Mouse (Mus musculus) left cerebral cortex, adult 9 months (tissue): ENCODE measurements around the gene Bysl.
A peak's percentile ranks its signal among the peaks of the same experiment; 100 is the strongest.

ENCODE experiments used
- DNase-seq, 2 experiments: peaks; one replicate each; pipeline ENCODE4 v3.0.0; 2022; ENCODE audit warnings: low spot score in 2 of 2

Gene Bysl

GRCm38 (mm10) chr17:47594183-47594968 lies 16.9 kb downstream of the Bysl start:
- DNase-seq: no peak

DNA sequence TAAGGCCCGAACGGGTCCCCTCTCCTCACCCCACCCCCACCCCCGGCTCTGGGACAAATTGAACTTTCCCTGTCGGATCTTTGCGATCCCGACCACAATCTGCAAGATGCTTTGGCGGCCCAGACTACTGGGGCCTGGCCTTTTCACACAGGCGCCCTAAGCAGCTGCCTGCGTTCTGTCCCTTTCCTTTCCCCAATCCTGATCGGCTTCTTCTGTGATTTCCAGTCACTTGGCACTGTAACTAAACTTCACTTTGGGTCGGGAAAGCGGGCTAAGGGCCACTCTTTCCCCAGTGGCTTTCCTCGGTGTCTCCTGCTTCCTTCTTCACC lies 17.5 kb downstream of the Bysl start:
- no peak for DNase-seq

GRCm38 (mm10) chr17:47593215-47593853 lies 18.0 kb downstream of the Bysl start:
- DNase-seq: peak; percentile 51 to 87

- DNase-seq: no peak
Observed at GRCm38 (mm10) chr17:47591073-47591472, 20.2 kb downstream of the Bysl start.

DNA sequence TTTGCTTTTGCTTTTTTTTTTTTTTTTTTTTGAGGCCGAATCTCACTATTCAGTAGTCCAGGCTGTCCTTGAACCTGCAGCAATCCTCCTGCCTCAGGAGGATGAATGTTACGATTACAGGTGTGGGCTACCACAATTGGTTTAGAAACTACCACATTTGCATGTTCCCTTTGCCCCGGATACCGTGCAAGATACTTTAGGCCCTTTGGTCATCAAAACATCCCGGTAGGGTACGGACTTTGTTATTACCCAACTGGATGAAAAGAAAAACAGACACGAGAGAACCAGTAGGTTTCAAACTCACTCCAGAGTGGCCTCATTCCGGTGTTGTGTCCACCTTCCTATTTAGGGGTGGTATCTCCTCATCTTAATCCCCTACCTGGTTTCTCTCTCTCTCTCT lies 22.8 kb downstream of the Bysl start:
- DNase-seq: no peak

- no peak for DNase-seq
Observed at GRCm38 (mm10) chr17:47580962-47581361, 30.3 kb downstream of the Bysl start.

DNA sequence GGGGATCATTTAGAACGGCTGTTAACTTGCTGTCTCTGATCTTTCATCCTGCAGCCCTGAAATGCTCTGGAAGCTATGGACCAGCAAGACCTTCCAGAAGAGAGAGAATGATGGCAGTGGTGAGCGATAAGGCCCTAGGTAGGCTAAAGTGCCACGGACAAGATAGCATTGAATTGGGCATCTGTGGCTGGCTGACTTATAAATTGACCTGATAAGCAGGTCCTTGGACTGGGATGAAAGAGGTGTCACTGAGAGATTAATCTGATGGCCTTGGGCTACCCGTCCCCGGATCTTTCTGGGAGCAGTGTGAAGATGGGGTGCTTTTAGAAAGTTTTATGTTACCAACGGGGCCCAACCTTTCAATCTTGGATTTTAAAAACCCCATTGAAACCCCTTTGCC lies 32.6 kb downstream of the Bysl start:
- DNase-seq: no peak

- DNase-seq: no peak
Observed at GRCm38 (mm10) chr17:47574830-47575229, 36.5 kb downstream of the Bysl start.

GRCm38 (mm10) chr17:47574028-47574427 lies 37.3 kb downstream of the Bysl start:
- no peak for DNase-seq

DNA sequence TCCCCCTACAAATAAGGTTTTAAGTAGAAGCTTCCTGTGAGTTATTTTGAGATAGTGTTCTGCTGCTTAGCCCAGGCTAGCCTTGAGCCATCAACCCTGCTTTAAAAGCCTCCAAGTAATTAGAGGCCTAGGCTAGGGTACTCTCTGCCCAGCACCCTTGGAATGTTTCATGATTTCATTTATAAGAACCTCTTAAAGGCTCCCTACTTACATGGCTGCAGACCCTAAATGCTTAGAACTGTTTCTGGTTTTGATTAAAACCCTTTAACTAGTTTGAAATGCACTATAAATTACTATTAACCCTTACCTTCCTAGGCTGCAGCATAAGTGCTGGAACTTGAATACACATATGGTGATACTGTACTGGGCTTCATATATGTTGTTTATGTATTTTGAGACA lies 38.9 kb downstream of the Bysl start:
- no peak for DNase-seq

GRCm38 (mm10) chr17:47571621-47572020 lies 39.7 kb downstream of the Bysl start:
- DNase-seq: no peak

- DNase-seq: no peak
Observed at GRCm38 (mm10) chr17:47568951-47569527, 42.3 kb downstream of the Bysl start.

DNA sequence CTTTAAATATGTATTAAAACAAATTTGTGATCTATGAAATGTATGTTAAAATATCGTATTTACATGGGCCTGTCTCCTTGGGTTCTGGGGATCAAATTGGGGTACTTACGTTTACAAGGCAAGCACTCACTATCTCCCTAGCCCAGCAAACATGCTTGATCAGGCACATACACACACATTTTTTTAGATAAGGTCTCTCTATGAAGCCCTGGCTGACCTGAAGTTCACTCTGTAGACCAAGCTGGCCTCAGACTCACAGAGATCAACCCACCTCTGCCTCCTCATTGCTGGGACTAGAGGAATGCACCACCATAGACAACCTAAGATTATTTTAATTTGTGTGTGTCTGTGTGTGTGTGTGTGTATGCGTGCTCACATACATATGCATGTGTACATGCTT lies 42.9 kb downstream of the Bysl start:
- DNase-seq: no peak

DNA sequence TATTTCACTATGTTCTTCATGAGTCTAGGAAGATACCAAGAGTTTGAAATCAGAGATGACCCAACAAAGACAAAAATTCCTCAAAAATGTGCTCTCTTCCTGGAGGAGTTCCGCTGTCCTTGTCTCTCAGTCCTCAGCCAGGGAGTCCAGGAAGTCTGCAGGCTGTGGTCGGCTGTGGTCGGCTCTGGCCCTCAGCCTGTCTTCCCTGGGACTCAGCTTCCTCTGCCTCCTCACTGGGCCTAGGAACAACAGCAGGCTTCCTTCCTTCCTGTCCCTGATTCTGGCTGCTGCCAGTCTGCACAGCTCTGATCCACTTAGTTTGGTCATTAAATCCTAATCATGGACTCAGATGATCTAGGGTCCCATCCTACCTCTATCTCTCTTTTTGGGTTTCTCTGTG lies 44.0 kb downstream of the Bysl start:
- DNase-seq: no peak

GRCm38 (mm10) chr17:47566133-47566532 lies 45.2 kb downstream of the Bysl start:
- DNase-seq: no peak

- DNase-seq: no peak
Observed at GRCm38 (mm10) chr17:47564612-47565011, 46.7 kb downstream of the Bysl start.

- no peak for DNase-seq
Observed at GRCm38 (mm10) chr17:47562875-47563274, 48.4 kb downstream of the Bysl start.

GRCm38 (mm10) chr17:47559726-47560125 lies 51.6 kb downstream of the Bysl start:
- DNase-seq: no peak

DNA sequence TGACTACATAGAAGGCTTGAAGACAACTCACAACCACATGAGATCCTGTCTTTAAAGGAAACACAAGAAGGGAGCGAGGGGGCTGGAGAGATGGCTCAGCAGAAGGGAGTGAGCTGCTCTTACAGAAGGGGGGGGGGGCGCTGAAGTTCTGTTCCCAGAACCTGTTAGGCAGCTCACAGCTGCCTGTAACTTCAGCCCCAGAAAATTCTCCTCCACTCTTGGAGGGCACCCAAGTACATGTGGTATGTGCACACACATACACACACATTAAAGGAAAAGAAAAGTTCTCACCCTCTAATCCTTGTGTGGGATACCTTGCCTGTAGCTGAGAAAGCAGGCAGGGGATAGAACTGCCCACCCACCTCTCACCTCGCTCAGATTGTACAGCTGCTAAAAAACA lies 54.1 kb downstream of the Bysl start:
- no peak for DNase-seq

GRCm38 (mm10) chr17:47554621-47555020 lies 56.7 kb downstream of the Bysl start:
- DNase-seq: no peak

- DNase-seq: no peak
Observed at GRCm38 (mm10) chr17:47552994-47553393, 58.3 kb downstream of the Bysl start.

DNA sequence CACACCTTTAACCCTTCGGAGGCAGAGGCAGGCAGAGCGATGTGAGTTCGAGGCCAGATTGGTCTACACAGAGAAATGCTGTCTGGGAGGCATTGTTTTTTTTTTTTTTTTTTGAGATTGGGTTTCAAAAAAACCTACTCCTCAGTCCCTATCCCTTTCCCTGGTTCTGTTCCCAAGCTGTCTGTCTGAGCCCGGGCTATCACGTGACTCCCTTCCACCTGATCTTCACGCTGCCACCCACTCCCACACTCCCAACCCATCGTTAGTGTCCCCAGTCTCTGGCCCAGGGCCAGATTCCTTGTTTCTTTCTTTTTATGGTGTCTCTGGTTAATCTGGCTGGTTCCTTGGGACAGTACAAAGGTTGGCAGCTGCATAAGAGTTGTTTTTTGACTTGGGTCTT lies 60.2 kb downstream of the Bysl start:
- DNase-seq: no peak
